Mouse (Mus musculus): ENCODE measurements at regions not wholly inside any gene's neighbourhood (a gene's known extent, or its start where the extent isn't known, plus 50 kb on each side); places are given as distances from the start of the nearest gene placed in this dataset.

- no peak for DNase-seq
Measured at GRCm38 (mm10) chr8:103442420-103443125, 657.1 kb upstream of the Cdh11 start.

GRCm38 (mm10) chr8:103444577-103444976, 656.8 kb upstream of the Cdh5 start:
- no peak for DNase-seq

- no peak for DNase-seq
Measured at GRCm38 (mm10) chr8:103445378-103445777, 656.0 kb upstream of the Cdh5 start.

- no peak for DNase-seq
Measured at GRCm38 (mm10) chr8:103447916-103448315, 653.5 kb upstream of the Cdh5 start.

DNA sequence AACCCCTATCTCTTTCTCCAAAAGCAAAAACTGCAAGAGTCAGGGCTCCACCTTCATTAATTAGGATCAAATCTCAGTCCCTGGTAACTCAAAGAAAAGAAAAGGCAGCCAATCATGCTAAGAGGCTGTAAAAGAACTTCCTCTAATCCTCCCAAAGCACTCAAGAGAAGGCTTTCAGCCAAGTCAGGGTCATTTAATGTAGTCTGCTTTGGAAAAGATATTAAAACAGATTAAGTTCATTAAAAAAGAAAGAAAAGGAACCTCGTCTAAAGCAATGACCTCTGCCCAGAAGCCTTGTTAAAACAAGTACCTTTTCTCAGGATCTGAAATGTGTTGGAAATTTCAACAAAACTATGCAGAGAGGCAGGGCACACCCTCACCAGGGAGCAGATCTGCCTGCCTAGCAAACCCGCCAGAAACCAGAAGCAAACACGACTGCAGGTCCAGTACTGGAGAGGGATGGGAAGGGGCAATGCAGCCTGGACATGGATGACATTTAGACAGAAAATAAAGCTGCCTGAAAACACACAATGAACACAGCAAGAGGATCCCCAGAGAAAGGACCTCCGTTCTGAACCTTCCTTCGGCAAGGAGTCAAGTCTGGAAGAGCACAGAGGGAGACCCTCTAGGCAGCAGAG, 649.9 kb upstream of the Cdh5 start:
- DNase-seq = no peak

DNA sequence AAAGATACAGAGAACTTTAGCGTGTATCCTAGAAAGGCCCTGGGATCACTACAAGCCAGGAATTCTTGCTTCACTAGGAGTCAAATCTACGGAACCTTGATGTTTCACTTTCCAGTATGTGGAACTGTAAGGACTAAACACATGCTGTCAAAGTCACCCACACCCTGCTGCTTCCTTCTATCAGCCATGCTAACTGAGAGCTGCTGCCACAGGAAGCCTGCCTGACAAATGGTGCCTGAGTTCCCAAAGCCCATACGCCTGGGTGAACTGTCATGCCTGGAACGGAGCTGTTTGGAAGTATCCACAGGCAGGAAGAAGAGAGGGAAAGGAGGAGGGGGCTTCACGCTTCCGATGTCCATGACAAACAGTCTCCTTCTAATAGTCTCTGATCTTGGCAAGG, 644.2 kb upstream of the Cdh5 start:
- DNase-seq = no peak

GRCm38 (mm10) chr8:103463557-103463956, 637.9 kb upstream of the Cdh5 start:
- no peak for DNase-seq

GRCm38 (mm10) chr8:103464777-103465353, 636.6 kb upstream of the Cdh5 start:
- DNase-seq = no peak

- DNase-seq = no peak
Measured at GRCm38 (mm10) chr8:103467536-103468160, 633.8 kb upstream of the Cdh5 start.

- DNase-seq = no peak
Measured at GRCm38 (mm10) chr8:103469049-103469448, 632.4 kb upstream of the Cdh5 start.

DNA sequence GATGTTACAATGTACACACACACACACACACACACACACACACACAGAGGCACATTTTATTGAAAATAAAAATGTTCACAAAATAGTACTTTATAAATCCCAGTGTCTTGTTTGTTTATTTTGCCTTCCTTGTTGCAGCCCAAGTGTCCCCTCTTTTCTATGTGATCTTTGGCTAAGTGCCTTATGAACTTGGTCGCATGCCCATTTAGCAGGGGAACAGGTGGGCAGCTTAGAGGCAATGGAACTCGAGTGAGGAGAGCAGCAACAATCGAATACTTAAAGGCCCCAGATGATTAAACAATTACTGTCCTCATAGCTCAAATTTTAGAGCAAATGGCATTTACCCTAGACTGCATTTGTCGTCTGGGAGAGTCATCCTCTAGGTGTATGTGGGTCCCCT, 631.1 kb upstream of the Cdh5 start:
- DNase-seq = no peak

DNA sequence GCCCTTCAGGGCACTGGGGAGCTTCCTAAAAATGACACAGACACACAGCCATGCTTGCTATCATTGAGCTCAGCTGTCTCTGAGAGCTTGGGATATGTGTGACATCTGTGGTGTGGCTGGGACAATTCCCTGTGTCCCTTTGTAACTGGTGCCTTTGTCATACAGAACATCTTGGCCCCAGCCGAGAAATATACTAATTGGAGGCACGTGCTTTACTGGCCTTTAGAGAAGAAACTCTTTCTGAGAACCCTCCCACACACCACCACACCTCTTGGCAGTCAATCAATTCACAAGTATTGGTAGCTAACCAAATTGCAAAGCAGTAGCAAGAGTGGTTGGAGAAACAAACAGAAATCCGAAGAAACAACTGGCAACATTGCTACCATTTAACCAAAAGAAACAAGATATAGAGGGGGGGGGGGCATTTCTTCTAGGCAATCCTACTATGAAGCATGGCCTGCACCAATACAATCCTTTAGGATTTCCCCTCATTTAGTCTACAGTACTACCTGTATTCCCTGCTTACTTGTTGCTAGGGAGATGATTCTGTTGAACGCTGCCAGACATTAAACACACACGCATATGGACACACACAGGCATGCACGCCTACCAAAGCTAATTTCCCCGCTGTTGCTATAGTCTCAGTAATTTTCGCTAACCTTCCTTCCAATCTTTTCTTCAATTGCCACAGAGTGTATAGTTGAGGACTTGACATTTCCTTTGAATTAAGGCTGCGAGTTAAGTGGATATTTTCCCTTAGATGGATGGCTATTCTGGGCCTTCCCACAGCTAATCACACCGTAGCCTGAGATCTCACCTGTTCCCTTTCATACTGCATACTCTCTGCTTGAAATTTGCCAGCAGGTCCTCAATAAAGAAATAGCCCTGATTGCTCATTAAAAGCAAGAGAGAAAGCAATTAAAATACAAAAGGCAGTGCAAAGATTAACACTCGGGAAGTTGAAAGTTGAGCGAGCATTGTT, 625.3 kb upstream of the Cdh5 start:
- DNase-seq = no peak

DNA sequence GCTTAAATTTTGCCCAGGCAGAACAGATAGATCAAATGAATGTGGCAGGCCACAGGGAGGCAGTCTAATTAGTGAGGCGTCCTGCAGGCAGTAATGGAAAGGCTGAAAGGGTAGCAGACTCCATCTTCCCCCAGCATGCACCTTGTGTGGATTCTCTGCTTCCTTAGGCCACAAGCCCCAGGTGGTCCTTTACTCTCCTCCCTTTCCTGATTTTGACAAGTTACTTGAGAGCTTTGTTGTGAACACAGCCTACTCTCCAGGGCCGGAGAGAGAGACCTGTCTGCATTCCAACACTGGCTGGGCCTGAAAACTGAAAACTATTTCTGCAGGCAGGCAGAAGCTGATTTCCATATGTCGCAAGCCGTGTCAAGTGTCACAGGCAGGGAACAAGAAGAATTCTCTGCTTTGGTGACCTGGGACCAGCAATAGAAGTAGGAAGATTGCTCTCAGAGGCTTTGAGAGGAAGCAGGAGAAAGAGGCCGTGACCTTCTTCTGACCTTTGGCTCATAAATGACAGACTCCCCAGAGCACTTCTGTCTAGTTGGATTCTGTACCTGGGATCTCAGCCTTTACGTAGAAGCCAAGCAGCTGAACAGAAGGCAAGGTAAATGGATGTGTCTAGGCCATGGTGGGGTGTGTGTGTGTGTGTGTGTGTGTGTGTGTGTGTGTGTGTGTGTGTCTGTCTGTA, 619.2 kb upstream of the Cdh5 start:
- DNase-seq = no peak

- DNase-seq = no peak
Measured at GRCm38 (mm10) chr8:103485441-103485840, 616.0 kb upstream of the Cdh5 start.

DNA sequence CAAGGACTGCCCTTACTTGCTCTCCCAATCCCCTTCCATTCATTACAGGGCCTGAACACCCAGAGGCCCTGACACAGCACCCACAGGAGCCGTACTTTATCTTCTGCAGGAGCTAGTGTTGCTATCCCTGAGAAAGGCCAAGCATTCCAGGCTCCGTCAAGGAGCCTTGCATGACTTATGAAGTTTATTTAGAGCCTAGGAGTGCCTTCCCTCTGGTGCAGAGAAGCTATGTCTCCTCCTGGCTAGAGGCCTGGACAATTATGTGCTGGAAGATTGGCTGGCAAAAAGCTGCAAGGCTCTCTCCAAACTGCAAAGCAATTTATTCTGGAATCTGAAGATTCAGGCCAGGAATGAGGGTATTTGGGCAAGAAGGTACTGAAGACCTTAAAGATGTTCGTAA, 612.0 kb upstream of the Cdh5 start:
- no peak for DNase-seq

- no peak for DNase-seq
Measured at GRCm38 (mm10) chr8:103492914-103493517, 608.4 kb upstream of the Cdh5 start.

DNA sequence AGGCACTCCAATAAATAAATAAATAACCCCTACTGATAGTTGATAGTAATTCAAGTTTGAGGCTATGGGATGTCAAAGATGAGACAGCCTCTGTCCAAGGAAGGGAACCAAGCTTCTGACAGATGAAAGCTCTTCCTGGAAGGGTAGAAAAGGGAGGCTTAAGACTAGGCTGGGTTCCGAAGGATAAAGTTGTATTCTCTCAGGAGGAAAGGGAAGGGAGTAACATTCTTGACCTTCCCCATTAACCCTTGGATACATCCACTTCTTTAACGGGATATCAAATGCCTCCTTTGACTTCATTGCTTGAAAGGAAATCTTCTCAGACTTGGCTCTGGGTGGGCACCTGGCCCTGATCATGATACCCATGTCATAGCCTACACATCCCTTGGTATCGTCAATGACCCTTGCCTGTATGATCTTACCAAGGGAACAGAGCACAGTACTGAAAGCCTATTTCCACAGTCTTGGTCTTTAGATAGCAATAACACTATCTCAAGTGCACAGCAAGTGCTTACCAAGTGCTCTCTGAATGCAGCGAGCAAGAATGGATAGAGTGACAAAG, 607.4 kb upstream of the Cdh5 start:
- DNase-seq = no peak

DNA sequence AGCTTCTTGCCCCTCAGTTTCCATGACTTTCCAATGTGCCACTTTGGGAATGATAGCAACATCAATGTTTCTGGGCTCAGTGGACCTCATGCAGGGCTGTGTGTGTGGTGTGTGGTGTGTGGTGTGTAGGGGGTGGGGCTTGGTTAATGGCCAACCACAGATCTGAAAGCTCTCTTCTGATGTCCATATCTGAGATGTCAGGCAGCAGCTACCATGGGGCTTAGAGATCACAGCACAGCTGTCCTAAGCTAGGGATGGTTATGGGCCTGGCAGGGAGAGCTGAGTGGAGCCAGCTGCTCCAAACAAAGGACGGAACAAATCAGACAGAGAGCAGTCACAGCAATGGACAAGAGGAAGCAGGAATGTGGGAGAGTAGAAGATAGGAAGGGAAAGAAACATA, 606.8 kb upstream of the Cdh5 start:
- DNase-seq = no peak

- no peak for DNase-seq
Measured at GRCm38 (mm10) chr8:103501328-103501727, 600.1 kb upstream of the Cdh5 start.

GRCm38 (mm10) chr8:103502991-103503767, 598.2 kb upstream of the Cdh5 start:
- no peak for DNase-seq

Measured in spleen, adult 18-20 months (tissue).